Mouse (Mus musculus): ENCODE measurements around the gene Grk3.

Grk3 gene

GRCm38 (mm10) chr5:112864719-112865367 is 150.7 kb downstream of the Grk3 start:
- DNase-seq: peak; percentile 10 to 28

Measured in B cell, adult 2 months (primary cell).